In the genomic region with DNA sequence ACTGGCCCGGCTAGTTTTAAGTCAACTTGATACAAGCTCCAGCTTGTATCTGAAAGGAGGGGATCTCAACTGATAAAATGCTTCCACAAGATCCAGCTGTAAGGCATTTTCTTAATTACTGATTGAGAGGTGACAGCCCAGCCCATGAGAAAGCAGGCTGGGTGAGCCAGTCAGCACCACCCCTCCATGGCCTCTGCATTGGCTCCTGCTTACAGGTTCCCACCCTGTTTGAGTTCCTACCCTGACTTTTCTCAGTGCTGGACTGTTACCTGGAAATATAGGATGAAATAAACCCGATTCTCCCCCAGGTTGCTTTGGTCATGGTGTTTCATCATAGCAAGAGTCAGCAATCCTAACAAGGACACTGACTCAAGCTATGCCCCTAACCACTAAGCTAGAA, we compare ENCODE assay signal across 29 mouse cellular contexts. TPM values are rescaled to one million over a fixed set of nuclear protein-coding genes. Genes with fewer than 3 reads are reported as not detected.
A peak's percentile ranks its signal among the peaks of the same experiment; 100 is the strongest.
DNase-seq lines count a peak whose midpoint lies in the region; ATAC-seq and TF ChIP-seq lines count a peak whose summit lies in the region.
"Had no signal": no experiment of that assay in that cellular context is flagged by ENCODE, and none has a peak within 500 bp of the region (broad histone marks: within the 10 kb centered on the region; RNA-seq: fewer than 3 reads in every experiment).

No protein-coding gene starts in this region.

- peak; percentile 30 for DNase-seq in heart, adult 11 months
- DNase-seq in heart, postnatal 14 days = no peak
- peak; percentile 14 for DNase-seq in thymus, postnatal 0 days (ENCODE audit: low spot score)
- DNase-seq in thymus, postnatal 4 days = no peak
- DNase-seq in liver, embryonic 14.5 days (ENCODE audit: low read depth in 3 of 3, low spot score in 3 of 3) = no peak
- DNase-seq in left cerebral cortex, postnatal 14 days (ENCODE audit: low spot score in 2 of 2) = no peak
- no peak for DNase-seq in kidney, adult 11 months
- DNase-seq in layer of hippocampus, postnatal 10 days (ENCODE audit: low spot score in 2 of 2) = no peak
- DNase-seq: cerebellum, adult 18-20 months; cerebellum, postnatal 36 days; embryo, embryonic 11 days; gastrocnemius, postnatal 10 days; right cerebral cortex, postnatal 4 days had no signal

- TF ChIP-seq EP300 in liver, embryonic 14.5 days (IDR thresholded peaks at IDR 0.05; ENCODE audit: low read depth) = no peak

- intact Hi-C loops in heart, postnatal 14 days (cut with DNase I) = no loop called here
- intact Hi-C loops in left cerebral cortex, postnatal 14 days (cut with DNase I) = no loop called here

- H3K4me3 ChIP-seq in liver, embryonic 14.5 days (ENCODE audit: insufficient read depth in 1 of 2, low read depth in 2 of 2, low read length in 2 of 2) = peak overlapping the region in 1 of 2 experiments; percentile 34; a peak in 2 of 4 replicates
- H3K4me3 ChIP-seq: embryonic facial prominence, embryonic 13.5 days; hindbrain, embryonic 12.5 days; left cerebral cortex, adult 2 months; limb, embryonic 10.5 days; midbrain, embryonic 10.5 days had no signal

- peak overlapping the region; percentile 78 for H3K27ac ChIP-seq in liver, embryonic 14.5 days
- H3K27ac ChIP-seq: embryonic facial prominence, embryonic 13.5 days; hindbrain, embryonic 12.5 days; left cerebral cortex, adult 2 months; limb, embryonic 10.5 days; midbrain, embryonic 10.5 days had no signal

- TF ChIP-seq CTCF in liver, embryonic 14.5 days (IDR thresholded peaks at IDR 0.05; ENCODE audit: low read depth) = no peak

- no peaks in the 10 kb centered on the region for H3K27me3 ChIP-seq in liver, embryonic 14.5 days (ENCODE audit: control insufficient read depth, insufficient read depth, low read length)
- H3K27me3 ChIP-seq: embryonic facial prominence, embryonic 13.5 days; hindbrain, embryonic 12.5 days had no signal

- peak overlapping the region; percentile 91 for H3K4me2 ChIP-seq in liver, embryonic 14.5 days (ENCODE audit: low read depth)
- H3K4me2 ChIP-seq: embryonic facial prominence, embryonic 13.5 days; hindbrain, embryonic 12.5 days had no signal

- peak overlapping the region; percentile 56 for H3K9ac ChIP-seq in liver, embryonic 14.5 days (replicated peaks)
- H3K9ac ChIP-seq: embryonic facial prominence, embryonic 13.5 days; hindbrain, embryonic 12.5 days had no signal

- H3K36me3 ChIP-seq in liver, embryonic 14.5 days (replicated peaks; ENCODE audit: control insufficient read depth, insufficient read depth, low read depth) = peaks cover 15% of the 10 kb centered on the region
- H3K36me3 ChIP-seq: hindbrain, embryonic 12.5 days; limb, embryonic 10.5 days; midbrain, embryonic 10.5 days had no signal

- H3K4me1 ChIP-seq in liver, embryonic 14.5 days (replicated peaks; ENCODE audit: control insufficient read depth in 2 of 2, insufficient read depth in 2 of 2, low read length in 1 of 2) = peaks cover 50 to 55% of the 10 kb centered on the region in 2 experiments
- H3K4me1 ChIP-seq: embryonic facial prominence, embryonic 13.5 days; hindbrain, embryonic 12.5 days; limb, embryonic 10.5 days had no signal

- H3K9me3 ChIP-seq in liver, embryonic 14.5 days (ENCODE audit: control insufficient read depth, low read length) = no peaks in the 10 kb centered on the region
- H3K9me3 ChIP-seq: embryonic facial prominence, embryonic 13.5 days; hindbrain, embryonic 12.5 days; limb, embryonic 10.5 days; midbrain, embryonic 10.5 days had no signal

- 36% methylated on average over 2 of the region's 2 CpGs for WGBS in liver, embryonic 14.5 days (ENCODE audit: insufficient replicate concordance)

- peak; percentile 59 for ATAC-seq in liver, embryonic 14.5 days (ENCODE audit: insufficient read depth)
- ATAC-seq: forebrain, embryonic 16.5 days; intestine, postnatal 0 days; midbrain, embryonic 16.5 days had no signal

RNA-seq across cellular contexts. Expression of gene Neu3, which starts 6.3 kb away (rescaled TPM):
- total RNA-seq in heart, postnatal 14 days (2021) = 1 to 10 TPM; 3.9 to 4.9 TPM
- polyA plus RNA-seq in thymus, postnatal 0 days (2015; fragmentation: Nextera tagmentation; extraction: Ambion mirVana) = 15.1 and 15.3 TPM in 2 replicates
- polyA plus RNA-seq in liver, embryonic 14.5 days (2012; rRNA removed) = 3.5 and 4.1 TPM in 2 replicates
- 2.9 and 3.2 TPM in 2 replicates for polyA plus RNA-seq in liver, embryonic 14.5 days (2014; fragmentation: Nextera tagmentation; extraction: Ambion mirVana)
- total RNA-seq in left cerebral cortex, postnatal 14 days (2021) = 1 to 10 TPM; 2.5 to 3.2 TPM
- 1 to 10 TPM; 2.4 to 3.7 TPM for total RNA-seq in layer of hippocampus, postnatal 10 days (2021)

RNA-seq across cellular contexts. Expression of gene Xrra1, which starts 37.0 kb away (rescaled TPM):
- total RNA-seq in heart, postnatal 14 days (2021) = 1 to 10 TPM in 1 of 2 experiments, not detected in 1; 1.1 TPM
- polyA plus RNA-seq in thymus, postnatal 0 days (2015; fragmentation: Nextera tagmentation; extraction: Ambion mirVana) = 9.4 and 13.8 TPM in 2 replicates
- polyA plus RNA-seq in liver, embryonic 14.5 days (2012; rRNA removed) = not detected in 2 replicates
- polyA plus RNA-seq in liver, embryonic 14.5 days (2014; fragmentation: Nextera tagmentation; extraction: Ambion mirVana) = 0.08 TPM in 1 of 2 replicates, not detected in the other
- under 1 TPM; 0.97 TPM for total RNA-seq in left cerebral cortex, postnatal 14 days (2021)
- total RNA-seq in layer of hippocampus, postnatal 10 days (2021) = 1 to 10 TPM; 1.2 TPM
- total RNA-seq: liver, adult 2 months had no signal
- polyA plus RNA-seq: liver, adult 2 months had no signal

RNA-seq across cellular contexts. Expression of gene Spcs2, which starts 41.3 kb away (rescaled TPM):
- total RNA-seq in heart, postnatal 14 days (2021) = 10 to 100 TPM; 44.1 to 53.6 TPM
- 491 and 521 TPM in 2 replicates for polyA plus RNA-seq in thymus, postnatal 0 days (2015; fragmentation: Nextera tagmentation; extraction: Ambion mirVana)
- polyA plus RNA-seq in liver, embryonic 14.5 days (2012; rRNA removed) = 36.7 and 44.5 TPM in 2 replicates
- 162 and 171 TPM in 2 replicates for polyA plus RNA-seq in liver, embryonic 14.5 days (2014; fragmentation: Nextera tagmentation; extraction: Ambion mirVana)
- 10 to 100 TPM; 81.7 to 94.3 TPM for total RNA-seq in left cerebral cortex, postnatal 14 days (2021)
- total RNA-seq in layer of hippocampus, postnatal 10 days (2021) = 10 to 100 TPM; 90.0 to 96.3 TPM

RNA-seq across cellular contexts. Expression of gene Olfr521, which starts 58.6 kb away (rescaled TPM):
- total RNA-seq in heart, postnatal 14 days (2021) = not detected
- polyA plus RNA-seq in thymus, postnatal 0 days (2015; fragmentation: Nextera tagmentation; extraction: Ambion mirVana) = not detected in 2 replicates
- not detected in 2 replicates for polyA plus RNA-seq in liver, embryonic 14.5 days (2012; rRNA removed)
- not detected in 2 replicates for polyA plus RNA-seq in liver, embryonic 14.5 days (2014; fragmentation: Nextera tagmentation; extraction: Ambion mirVana)
- not detected for total RNA-seq in left cerebral cortex, postnatal 14 days (2021)
- total RNA-seq in layer of hippocampus, postnatal 10 days (2021) = not detected
- total RNA-seq: adrenal gland, postnatal 4 days; gastrocnemius, postnatal 10 days; granulocyte monocyte progenitor cell, adult 5-6 weeks; left cerebral cortex, adult 2 months; liver, adult 2 months had no signal
- polyA plus RNA-seq: embryonic facial prominence, embryonic 13.5 days; forebrain, embryonic 16.5 days; heart, embryonic 16.5 days; hindbrain, embryonic 12.5 days; intestine, postnatal 0 days; kidney, embryonic 16.5 days; limb, embryonic 10.5 days; liver, adult 2 months; lung, postnatal 0 days; midbrain, embryonic 10.5 days; midbrain, embryonic 16.5 days; neural tube, embryonic 14.5 days; stomach, embryonic 14.5 days had no signal

Comparison
In these comparisons a context has a peak if more than half of its experiments do, and no peak if none do; other contexts are left out.
1. DNase-seq: peak in heart, adult 11 months (single experiment) and thymus, postnatal 0 days (single experiment); none in heart, postnatal 14 days (0 of 2), thymus, postnatal 4 days (single experiment), liver, embryonic 14.5 days (0 of 3), left cerebral cortex, postnatal 14 days (0 of 2), kidney, adult 11 months (single experiment) and layer of hippocampus, postnatal 10 days (0 of 2).